Mouse (Mus musculus) monocyte, adult 5-6 weeks (primary cell): ENCODE results near the gene Asna1. TPM values are rescaled to one million over a fixed set of nuclear protein-coding genes. Genes with fewer than 3 reads are reported as not detected.

Experiments used
- ATAC-seq: fragments of 153-309, 156-312 bp; replicated peaks from 2 replicates; pipeline ENCODE4 v1.8.0; 2017; ENCODE audit warnings: mild to moderate bottlenecking; ENCODE audit not compliant: low TSS enrichment, insufficient number of reproducible peaks, severe bottlenecking, poor library complexity, low FRiP score
- total RNA-seq: library from RNA; stranded (forward); fragments of 200-1000, 200-491, 200-594 nt; gene quantifications from 3 replicates; pipeline ENCODE4 v1.2.3, GENCODE M21; 2017

The Asna1 gene
- total RNA-seq, 1 experiment from 2014 or later: 47.3 TPM

GRCm38 (mm10) chr8:84978248-84978940, 46.7 kb downstream of the Asna1 start, which contains the start of gene Junb:
Junb (minus strand) TSS chr8:84978718.
- ATAC-seq: peak; percentile 30

DNA sequence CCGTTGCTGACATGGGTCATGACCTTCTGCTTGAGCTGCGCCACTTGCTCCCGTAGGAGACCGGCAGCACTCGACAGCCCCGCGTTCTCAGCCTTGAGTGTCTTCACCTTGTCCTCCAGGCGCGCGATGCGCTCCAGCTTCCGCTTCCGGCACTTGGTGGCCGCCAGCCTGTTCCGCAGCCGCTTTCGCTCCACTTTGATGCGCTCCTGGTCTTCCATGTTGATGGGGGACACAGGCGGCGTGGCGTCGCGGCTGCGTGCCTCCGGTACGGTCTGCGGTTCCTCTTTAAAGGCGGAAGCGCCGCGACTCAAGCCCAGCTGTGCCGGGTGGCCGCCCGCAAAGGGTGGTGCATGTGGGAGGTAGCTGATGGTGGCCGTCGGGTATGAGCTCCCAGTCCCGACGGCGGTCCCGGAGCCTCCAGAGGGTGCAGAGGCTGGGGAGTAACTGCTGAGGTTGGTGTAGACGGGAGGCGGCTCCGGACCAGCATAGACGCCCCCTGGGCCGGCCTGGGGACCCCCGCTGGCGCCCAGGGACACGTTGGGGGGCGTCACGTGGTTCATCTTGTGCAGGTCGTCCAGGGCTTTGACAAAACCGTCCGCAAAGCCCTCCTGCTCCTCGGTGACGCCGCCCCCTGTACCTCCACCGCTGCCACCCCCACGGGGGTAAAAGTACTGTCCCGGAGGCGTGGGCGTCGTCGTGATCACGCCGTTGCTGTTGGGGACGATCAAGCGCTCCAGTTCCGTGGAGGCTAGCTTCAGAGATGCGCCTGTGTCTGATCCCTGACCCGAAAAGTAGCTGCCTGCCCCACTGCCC, 47.4 kb downstream of the Asna1 start:
- ATAC-seq: no peak

DNA sequence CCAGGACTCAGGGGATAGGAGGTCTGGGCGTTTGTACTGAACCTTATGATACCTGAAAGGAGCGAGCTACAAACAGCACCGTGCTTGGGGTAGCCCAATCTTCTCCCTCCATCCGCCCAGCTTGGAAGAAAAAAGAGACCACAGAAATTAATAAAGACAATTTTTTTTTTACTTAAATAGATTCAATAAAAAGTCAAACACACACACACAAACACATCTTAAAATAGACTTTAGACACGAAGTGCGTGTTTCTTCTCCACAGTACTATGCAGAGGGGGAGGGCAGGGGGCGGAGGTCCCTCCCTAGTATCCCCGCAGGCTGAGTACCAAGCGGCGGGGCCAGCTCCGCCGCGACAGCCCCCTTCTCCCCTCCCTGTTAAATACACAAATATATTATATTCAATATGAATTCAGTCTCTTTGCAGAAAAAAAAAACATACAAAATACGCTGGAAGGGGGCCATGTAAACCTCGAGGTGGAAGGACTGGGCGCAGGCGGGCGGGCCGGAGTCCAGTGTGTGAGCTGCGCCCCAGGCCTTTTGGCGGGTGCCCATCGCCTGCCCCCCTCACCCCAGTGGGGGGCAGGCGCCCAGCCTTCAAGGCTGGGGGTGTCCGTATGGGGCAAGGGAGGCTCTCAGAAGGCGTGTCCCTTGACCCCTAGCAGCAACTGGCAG, 48.2 kb downstream of the Asna1 start:
- no peak for ATAC-seq

DNA sequence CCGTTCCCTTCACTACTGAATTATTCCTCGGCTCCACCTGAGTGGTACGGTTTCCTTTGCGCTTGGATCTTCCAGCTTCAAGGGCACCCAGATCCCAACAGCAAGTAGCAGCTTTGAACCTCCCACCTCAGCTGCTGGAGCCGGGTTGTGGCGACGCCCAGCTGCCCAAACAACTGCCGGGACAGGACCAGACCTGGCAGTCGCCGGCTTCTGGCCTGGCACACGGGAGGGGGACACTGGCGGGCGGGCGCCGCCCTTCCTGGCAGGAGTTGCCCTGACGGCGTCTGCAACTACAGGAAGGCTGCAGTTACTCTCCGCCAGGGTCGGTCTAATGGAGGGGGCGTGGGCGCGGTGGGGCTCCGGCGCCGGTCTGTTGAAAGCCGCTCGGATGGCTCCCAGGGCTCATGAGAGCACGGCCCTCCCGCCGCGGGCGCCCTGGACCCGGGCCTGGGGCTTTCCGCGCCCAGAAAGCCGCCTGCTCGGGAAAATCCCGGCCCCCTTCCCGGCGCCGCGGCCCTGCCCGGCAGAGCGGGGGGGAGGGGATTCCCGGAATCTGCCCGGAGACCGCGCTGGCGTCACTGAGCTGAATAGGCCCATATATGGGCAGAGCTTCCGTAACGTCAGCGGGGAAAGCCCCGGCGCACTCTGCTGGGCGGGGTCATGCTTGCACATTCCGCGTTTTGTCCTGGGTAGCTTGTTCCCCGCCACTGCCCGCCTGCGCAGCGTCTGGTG, 48.9 kb downstream of the Asna1 start:
- ATAC-seq: peak; percentile 25

GRCm38 (mm10) chr8:84975434-84975833, 49.6 kb downstream of the Asna1 start:
- no peak for ATAC-seq

- no peak for ATAC-seq
These were observed 50.4 kb downstream of the Asna1 start for GRCm38 (mm10) chr8:84974543-84975142.

DNA sequence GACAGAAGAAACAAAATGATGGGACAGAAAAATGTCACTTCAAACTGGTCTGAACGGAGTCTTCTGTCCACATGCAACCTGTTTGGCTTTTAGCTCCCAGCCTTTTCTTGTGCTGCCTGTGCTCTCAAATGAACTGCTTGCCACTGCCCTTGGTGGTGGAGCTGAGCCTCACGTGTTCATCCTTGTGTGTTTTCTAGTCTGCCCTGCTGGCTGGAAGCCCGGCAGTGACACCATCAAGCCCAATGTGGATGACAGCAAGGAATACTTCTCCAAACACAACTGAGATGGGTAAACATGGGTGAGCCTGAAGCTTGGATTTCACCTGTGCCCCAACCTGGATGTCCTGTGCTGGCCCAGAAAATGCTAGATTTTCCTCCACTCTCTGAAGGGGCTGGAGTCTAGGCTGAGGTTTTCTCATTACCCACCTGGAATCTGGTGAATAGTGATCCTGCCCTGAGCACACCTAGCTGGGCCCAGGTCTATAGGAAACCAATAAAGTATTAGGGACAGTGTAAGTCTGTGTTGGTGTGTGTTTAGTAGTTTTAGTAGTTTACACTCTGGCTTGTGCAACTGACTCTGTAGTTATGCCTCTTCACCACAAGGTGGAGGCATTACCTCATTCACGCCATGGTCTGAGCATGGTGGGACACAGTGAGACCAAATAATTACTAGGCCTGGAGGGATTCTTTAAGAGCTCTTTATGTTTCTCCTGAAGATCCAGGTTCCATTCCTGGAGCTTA, 51.1 kb downstream of the Asna1 start:
- ATAC-seq: 0 out of 2 replicates have a peak, but pooled peaks have one; percentile 15

- no peak for ATAC-seq
These were observed 52.0 kb downstream of the Asna1 start for GRCm38 (mm10) chr8:84973079-84973478.

DNA sequence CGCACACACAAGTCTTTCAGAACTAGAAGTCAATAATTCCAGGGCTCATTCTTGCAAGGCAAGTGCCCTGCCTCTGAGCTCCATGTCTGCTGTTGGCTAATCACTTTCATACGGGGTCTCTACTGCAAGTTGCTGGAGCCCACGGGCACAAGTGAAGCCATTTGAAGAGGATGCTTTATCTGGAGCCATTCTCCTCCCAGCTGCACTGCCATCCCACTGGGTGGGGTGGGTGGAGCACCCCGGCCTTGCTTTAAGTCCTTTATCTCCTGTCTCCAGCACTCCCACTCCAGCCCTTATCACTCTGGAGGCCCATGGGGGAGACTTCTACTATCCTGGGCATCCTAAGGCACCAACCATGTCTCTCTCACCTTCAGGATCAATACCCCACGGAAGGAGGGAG, 54.2 kb downstream of the Asna1 start:
- ATAC-seq: no peak

DNA sequence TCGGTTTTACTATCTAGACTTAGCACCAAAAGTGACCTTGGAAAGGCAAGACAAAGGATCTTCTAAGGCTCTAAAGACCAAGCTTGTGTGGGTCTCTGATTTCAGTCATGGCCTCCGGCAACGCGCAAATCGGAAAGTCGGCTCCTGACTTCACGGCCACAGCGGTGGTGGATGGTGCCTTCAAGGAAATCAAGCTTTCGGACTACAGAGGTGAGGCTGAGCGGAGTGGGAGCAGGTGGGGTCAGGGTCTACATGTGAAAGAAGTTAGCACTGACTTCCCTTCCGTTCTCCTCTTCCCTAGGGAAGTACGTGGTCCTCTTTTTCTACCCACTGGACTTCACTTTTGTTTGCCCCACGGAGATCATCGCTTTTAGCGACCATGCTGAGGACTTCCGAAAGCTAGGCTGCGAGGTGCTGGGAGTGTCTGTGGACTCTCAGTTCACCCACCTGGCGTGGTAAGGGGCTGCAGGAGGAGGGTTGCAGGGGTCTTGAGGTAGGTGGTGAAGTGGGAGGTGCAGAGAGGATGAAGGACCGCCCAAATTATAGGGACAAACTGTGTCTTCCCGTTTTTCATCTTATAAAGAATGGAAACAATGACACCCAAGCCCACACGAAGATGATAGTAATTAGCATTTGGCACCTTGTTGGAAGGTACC, 54.8 kb downstream of the Asna1 start:
- no peak for ATAC-seq

GRCm38 (mm10) chr8:84969241-84970134, 55.6 kb downstream of the Asna1 start, which contains the start of the genes Gm49661, Prdx2 and Rnaseh2a:
Gm49661 (minus strand) TSS chr8:84969433.
Prdx2 (plus strand) TSS chr8:84969587.
Rnaseh2a (minus strand) TSS chr8:84969767.
- ATAC-seq: no peak

GRCm38 (mm10) chr8:84968650-84969049, 56.4 kb downstream of the Asna1 start:
- 0 out of 2 replicates have a peak, but pooled peaks have one; percentile 10 for ATAC-seq

Other genes with a start within 250 kb of the Asna1 start
- gene Nfix, start 224.9 kb downstream of the Asna1 start, total RNA-seq: 8.1 to 16.7 TPM (median 9.9 TPM) in 3 replicates
- gene Dand5, start 202.5 kb downstream of the Asna1 start, total RNA-seq: 3.6 to 4.0 TPM (median 3.8 TPM) in 3 replicates
- gene Gadd45gip1, start 193.8 kb downstream of the Asna1 start, total RNA-seq: 10.0 to 12.8 TPM (median 11.2 TPM) in 3 replicates
- gene Rad23a, start 184.6 kb downstream of the Asna1 start, total RNA-seq: 31.6 to 37.2 TPM (median 34.2 TPM) in 3 replicates
- gene Calr, start 178.3 kb downstream of the Asna1 start, total RNA-seq: 1,036 to 1,300 TPM (median 1,079 TPM) in 3 replicates
- gene Farsa, start 168.3 kb downstream of the Asna1 start, total RNA-seq: 32.5 to 56.1 TPM (median 35.3 TPM) in 3 replicates
- gene Syce2, start 153.2 kb downstream of the Asna1 start, total RNA-seq: 2.9 to 13.7 TPM (median 7.4 TPM) in 3 replicates
- 16.8 to 25.3 TPM (median 18.7 TPM) in 3 replicates for gene Gcdh, start 131.4 kb downstream of the Asna1 start, total RNA-seq
- not detected in 3 replicates for gene Klf1, start 123.4 kb downstream of the Asna1 start, total RNA-seq
- gene Dnase2a, start 116.7 kb downstream of the Asna1 start, total RNA-seq: 24.4 to 37.4 TPM (median 29.6 TPM) in 3 replicates
- gene Mast1, start 87.9 kb downstream of the Asna1 start, total RNA-seq: 0.11 TPM in 1 of 3 replicates, not detected in the others
- not detected in 3 replicates for gene Rtbdn, start 78.3 kb downstream of the Asna1 start, total RNA-seq
- gene Gm49661, start 55.8 kb downstream of the Asna1 start, total RNA-seq: not detected in 3 replicates
- 153 to 207 TPM (median 196 TPM) in 3 replicates for gene Prdx2, start 55.7 kb downstream of the Asna1 start, total RNA-seq
- 43.9 to 58.8 TPM (median 58.1 TPM) in 3 replicates for gene Rnaseh2a, start 55.5 kb downstream of the Asna1 start, total RNA-seq
- 405 to 735 TPM (median 444 TPM) in 3 replicates for gene Junb, start 46.6 kb downstream of the Asna1 start, total RNA-seq
- gene Hook2, start 34.7 kb downstream of the Asna1 start, total RNA-seq: 4.2 to 8.7 TPM (median 4.5 TPM) in 3 replicates
- gene Best2, start 10.8 kb downstream of the Asna1 start, total RNA-seq: not detected in 3 replicates
- gene Trir, start 1.5 kb upstream of the Asna1 start, total RNA-seq: 260 to 294 TPM (median 276 TPM) in 3 replicates
- 12.0 to 27.9 TPM (median 18.3 TPM) in 3 replicates for gene Tnpo2, start 11.6 kb upstream of the Asna1 start, total RNA-seq
- 2.6 to 3.6 TPM (median 3.0 TPM) in 3 replicates for gene Fbxw9, start 34.8 kb upstream of the Asna1 start, total RNA-seq
- gene Gm5741, start 42.7 kb upstream of the Asna1 start, total RNA-seq: not detected in 3 replicates
- 35.9 to 75.4 TPM (median 50.0 TPM) in 3 replicates for gene Dhps, start 46.5 kb upstream of the Asna1 start, total RNA-seq
- gene Wdr83os, start 55.5 kb upstream of the Asna1 start, total RNA-seq: 22.4 to 29.9 TPM (median 24.3 TPM) in 3 replicates
- 8.9 to 13.6 TPM (median 13.4 TPM) in 3 replicates for gene Wdr83, start 56.0 kb upstream of the Asna1 start, total RNA-seq
- 116 to 188 TPM (median 183 TPM) in 3 replicates for gene Man2b1, start 58.0 kb upstream of the Asna1 start, total RNA-seq
- gene Zfp791, start 97.8 kb upstream of the Asna1 start, total RNA-seq: not detected in 3 replicates
- gene Cks1brt, start 126.6 kb upstream of the Asna1 start, total RNA-seq: not detected in 3 replicates
- gene Olfr371, start 200.7 kb upstream of the Asna1 start, total RNA-seq: not detected in 3 replicates